Mouse (Mus musculus) C2C12 (cell line): Measurements from ENCODE around the gene Aph1c.

Source experiments
- CEBPB ChIP-seq: IDR thresholded peaks from one replicate; pipeline ENCODE4 v1.6.1; 2011; ENCODE audit warnings: low read depth, mild to moderate bottlenecking, control low read depth, moderate library complexity
- CTCF ChIP-seq: IDR thresholded peaks from one replicate; pipeline ENCODE4 v1.5.1; 2011; ENCODE audit not compliant: control insufficient read depth, insufficient read depth, insufficient read length
- FOSL1 ChIP-seq: IDR thresholded peaks from one replicate; pipeline ENCODE4 v1.8.0; 2011; ENCODE audit warnings: mild to moderate bottlenecking, low read length; ENCODE audit not compliant: poor library complexity, insufficient read depth, severe bottlenecking
- MAX ChIP-seq: IDR thresholded peaks from one replicate; pipeline ENCODE4 v1.6.1; 2011; ENCODE audit warnings: mild to moderate bottlenecking, control low read depth
- MYOD1 ChIP-seq: IDR thresholded peaks from one replicate; pipeline ENCODE4 v1.6.1; 2011; ENCODE audit warnings: low read depth; ENCODE audit not compliant: control insufficient read depth, insufficient read length
- MYOG ChIP-seq: IDR thresholded peaks from one replicate; pipeline ENCODE4 v1.6.1; 2011; ENCODE audit not compliant: control insufficient read depth, insufficient read length; ENCODE audit errors: extremely low read depth
- USF1 ChIP-seq: IDR thresholded peaks from one replicate; pipeline ENCODE4 v1.6.1; 2011; ENCODE audit warnings: low read depth, mild to moderate bottlenecking, control low read depth, moderate library complexity

GRCm38 (mm10) chr9:66863456-66863855 is 28.9 kb upstream of the Aph1c start:
- no peak for TF ChIP-seq CTCF
- TF ChIP-seq CEBPB = no peak
- TF ChIP-seq USF1 = no peak
- no peak for TF ChIP-seq FOSL1
- TF ChIP-seq MYOG = no peak
- no peak for TF ChIP-seq MAX
- TF ChIP-seq MYOD1 = no peak
